Mouse (Mus musculus): ENCODE measurements around the gene Rps6ka3.

The Rps6ka3 gene

DNA sequence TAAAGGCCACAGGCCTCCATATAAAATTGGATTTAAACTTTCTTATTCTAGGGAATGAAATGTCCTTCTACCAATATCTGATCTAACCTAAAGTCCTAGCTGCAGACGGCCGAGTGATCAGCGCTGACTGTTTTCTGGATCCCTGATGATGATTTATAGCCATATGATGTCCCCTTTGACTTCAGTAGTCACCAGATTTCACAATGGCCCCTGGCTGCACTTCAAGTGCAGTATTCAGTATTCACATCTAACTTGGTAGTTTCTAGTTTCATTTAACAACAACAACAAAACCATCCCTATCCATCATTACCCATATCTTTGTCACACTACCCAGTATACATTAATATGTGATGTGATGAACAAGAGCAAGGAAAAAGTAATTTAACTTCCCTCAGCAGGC is 154.4 kb downstream of the Rps6ka3 start:
- DNase-seq: no peak

DNA sequence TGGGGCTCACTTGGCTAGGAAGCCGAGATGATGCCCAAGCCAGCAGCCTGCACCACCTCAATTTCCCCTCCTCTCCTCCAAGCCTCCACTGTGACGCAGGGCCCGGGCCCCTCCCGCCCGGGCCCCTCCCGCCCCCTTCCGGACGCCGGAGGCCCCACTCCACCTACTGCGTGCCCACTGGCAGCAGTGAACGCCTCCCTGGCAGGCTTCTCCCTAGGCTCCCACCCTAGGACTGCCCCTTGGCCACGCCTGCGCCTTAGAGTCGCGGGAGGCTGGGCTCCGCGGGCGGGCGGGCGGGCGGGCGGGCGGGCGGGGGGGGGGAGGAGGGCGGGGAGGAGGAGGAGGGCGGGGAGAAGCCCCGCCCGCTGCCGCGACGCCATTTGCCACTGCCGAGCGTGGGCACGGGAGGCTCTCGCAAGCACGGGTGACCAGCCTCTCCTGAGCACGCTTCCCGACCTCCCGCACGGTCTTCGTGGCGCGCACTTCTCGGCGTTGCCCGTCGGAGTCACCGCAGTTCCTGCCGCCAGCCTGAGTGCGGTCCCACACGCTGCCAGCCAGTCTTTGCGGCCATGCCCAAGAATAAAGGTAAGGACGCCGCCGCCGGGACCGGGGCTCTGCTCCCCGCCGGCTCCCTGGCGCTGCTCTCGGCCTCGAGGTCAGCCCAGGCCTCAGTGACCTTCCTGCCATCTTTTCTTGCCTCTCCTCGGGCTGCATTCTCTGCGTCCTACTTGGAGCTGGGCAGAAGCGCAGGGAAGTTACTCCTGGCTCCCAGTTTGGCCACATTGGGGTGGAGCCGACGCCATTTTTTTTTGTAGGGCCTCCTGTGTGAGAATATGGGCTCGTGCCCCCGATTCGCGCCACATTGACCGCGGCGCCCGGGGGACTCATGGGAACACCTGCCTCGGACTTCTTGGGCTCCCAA is 162.0 kb downstream of the Rps6ka3 start, which contains the start of gene Eif1ax:
Gene Eif1ax, plus strand, starts transcription at position 348 of the 922 bp plus-strand sequence.
- peak; percentile 61 for DNase-seq

GRCm38 (mm10) chrX:159372753-159373144 is 162.6 kb downstream of the Rps6ka3 start:
- no peak for DNase-seq

DNA sequence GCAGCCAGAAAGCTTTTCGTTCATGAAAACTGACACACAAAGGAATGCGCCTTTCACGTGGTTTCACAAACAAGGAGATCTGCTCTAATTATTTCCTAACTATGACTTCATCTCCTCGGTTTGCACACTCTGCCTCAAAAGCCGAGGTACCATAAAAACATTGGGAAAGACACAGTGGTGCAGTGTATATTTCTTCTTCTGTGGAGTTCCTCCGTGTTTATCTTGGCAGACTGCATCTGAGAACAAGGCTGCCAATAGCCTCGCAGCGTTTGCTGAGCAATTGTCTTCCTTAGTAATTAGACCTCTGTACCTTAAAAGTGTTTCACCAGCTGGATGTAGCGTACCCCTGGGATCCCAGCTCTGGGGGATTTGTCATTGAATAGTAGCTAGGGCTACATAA is 177.0 kb downstream of the Rps6ka3 start:
- DNase-seq: no peak

- DNase-seq: no peak
Observed at GRCm38 (mm10) chrX:159388953-159389352, 178.8 kb downstream of the Rps6ka3 start.

DNA sequence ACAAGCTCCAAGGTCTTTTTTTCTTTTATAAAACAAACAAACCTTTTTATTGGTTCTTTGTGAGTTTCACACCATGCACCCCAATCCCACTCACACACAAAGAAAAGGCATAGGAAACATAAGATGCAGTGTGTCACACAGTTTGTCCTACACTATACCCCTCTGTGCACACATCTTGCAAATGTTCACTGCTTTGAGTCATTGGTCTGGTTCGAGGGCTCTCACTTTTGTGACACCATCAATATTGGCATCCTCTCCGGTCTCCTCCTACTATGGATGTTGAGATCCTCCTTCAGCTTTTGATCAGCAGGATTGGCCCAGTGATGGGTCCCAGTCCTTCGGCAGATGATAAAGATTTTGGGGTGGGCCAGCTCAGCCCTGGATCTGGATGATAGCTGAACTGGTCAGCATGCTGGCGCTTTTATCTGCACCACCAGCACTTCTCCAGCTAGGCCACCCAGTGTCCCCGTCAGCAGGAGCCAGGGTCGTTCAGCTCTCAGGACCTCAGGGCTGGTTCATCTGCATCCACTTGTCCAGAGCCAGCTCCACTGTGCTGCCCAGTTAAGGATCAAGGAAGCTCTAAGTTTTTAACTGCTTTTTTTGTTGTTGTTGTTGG is 180.3 kb downstream of the Rps6ka3 start:
- DNase-seq: no peak

- DNase-seq: no peak
Observed at GRCm38 (mm10) chrX:159391239-159391638, 181.1 kb downstream of the Rps6ka3 start.

DNA sequence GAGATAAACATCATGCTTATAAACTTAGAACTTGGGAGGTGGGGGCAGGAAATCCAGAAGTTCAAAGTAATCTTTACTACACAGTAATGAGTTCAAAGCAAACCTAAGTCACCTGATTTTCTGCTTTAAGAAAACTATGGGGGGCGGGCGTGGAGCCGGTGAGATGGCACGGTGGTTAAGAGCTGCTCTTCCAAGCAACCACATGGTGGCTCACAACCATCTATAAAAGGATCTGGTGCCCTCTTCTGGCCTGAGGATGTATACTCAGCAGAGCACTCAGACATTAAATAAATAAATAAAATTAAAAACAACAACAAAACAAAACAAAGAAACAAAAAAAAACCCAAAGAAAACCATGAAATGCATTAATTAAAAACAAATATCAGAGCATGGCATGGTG is 199.1 kb downstream of the Rps6ka3 start:
- peak; percentile 18 for DNase-seq

- DNase-seq: peak; percentile 43
Observed at GRCm38 (mm10) chrX:159414130-159414828, 204.2 kb downstream of the Rps6ka3 start, which contains the start of gene Map7d2. Gene Map7d2, plus strand, starts transcription at chrX:159414572.

GRCm38 (mm10) chrX:159414829-159415673 is 204.9 kb downstream of the Rps6ka3 start:
- peak; percentile 16 for DNase-seq

All from right cerebral cortex, postnatal 4 days (tissue).